Mouse (Mus musculus) limb, embryonic 15.5 days (tissue): Measurements from ENCODE around the gene Tipin. TPM values are rescaled to one million over a fixed set of nuclear protein-coding genes. Genes with fewer than 3 reads are reported as not detected.

Experiments used
- ATAC-seq: fragments of 200-750 bp; cut with Nextera tagmentation; 2 replicates; pipeline ENCODE4 v1.8.0; 2017; ENCODE audit warnings: low read depth, moderate TSS enrichment; ENCODE audit not compliant: insufficient number of reproducible peaks, low FRiP score, low TSS enrichment
- H3K27ac ChIP-seq: fragments of 300-500 bp; sonication (generic); 2 replicates; pipeline ENCODE4 v1.5.1; 2015; ENCODE audit warnings: moderate library complexity, mild to moderate bottlenecking, inconsistent platforms
- H3K27me3 ChIP-seq: fragments of 300-500 bp; sonication (generic); 2 replicates; pipeline ENCODE4 v1.6.1; 2015; ENCODE audit warnings: inconsistent platforms
- H3K36me3 ChIP-seq: fragments of 300-500 bp; sonication (generic); 2 replicates; pipeline ENCODE4 v1.6.1; 2015; ENCODE audit warnings: inconsistent platforms
- H3K4me1 ChIP-seq: fragments of 300-500 bp; sonication (generic); 2 replicates; pipeline ENCODE4 v1.6.1; 2015; ENCODE audit warnings: inconsistent platforms
- H3K4me2 ChIP-seq: fragments of 300-500 bp; sonication (generic); 2 replicates; pipeline ENCODE4 v1.6.1; 2015; ENCODE audit warnings: mild to moderate bottlenecking, inconsistent platforms
- H3K4me3 ChIP-seq: fragments of 300-500 bp; sonication (generic); 2 replicates; pipeline ENCODE4 v1.5.1; 2015; ENCODE audit warnings: mild to moderate bottlenecking, inconsistent platforms
- H3K9ac ChIP-seq: fragments of 300-500 bp; sonication (generic); 2 replicates; pipeline ENCODE4 v1.6.1; 2015; ENCODE audit warnings: inconsistent platforms
- H3K9me3 ChIP-seq: fragments of 300-500 bp; sonication (generic); 2 replicates; pipeline ENCODE4 v1.6.1; 2016; ENCODE audit warnings: inconsistent platforms
- WGBS: fragments of 180-500 bp; shearing (Covaris S2); methylation state at CpG from one replicate; pipeline ENCODE4 v1.1.7; 2015; 5-methylcytosine and 5-hydroxymethylcytosine counted together
- polyA plus RNA-seq: library from polyadenylated mRNA; unstranded; fragments of >200 nt; fragmentation: Nextera tagmentation; extraction: Ambion mirVana; gene quantifications from 2 replicates; pipeline ENCODE4 v1.2.1, GENCODE M21; 2015

The Tipin gene
- polyA plus RNA-seq, 1 experiment from 2014 or later, result 174 TPM

GRCm38 (mm10) chr9:64314696-64315095 is 33.3 kb downstream of the Tipin start:
- no peak for ATAC-seq
- H3K9ac ChIP-seq, result no peak overlapping the region
- no peak overlapping the region for H3K4me2 ChIP-seq
- WGBS, result 91% methylated on average over 6 of the region's 6 CpGs
- no peak overlapping the region for H3K4me3 ChIP-seq
- no peaks in the 10 kb centered on the region for H3K27me3 ChIP-seq
- peaks cover 54% of the 10 kb centered on the region for H3K36me3 ChIP-seq
- H3K27ac ChIP-seq, result no peak overlapping the region
- H3K4me1 ChIP-seq, result no peaks in the 10 kb centered on the region
- no peaks in the 10 kb centered on the region for H3K9me3 ChIP-seq

GRCm38 (mm10) chr9:64316986-64317385 is 35.6 kb downstream of the Tipin start:
- Histone ChIP-seq H3K27ac (no peak overlapping the region), H3K9ac (no peak overlapping the region), H3K27me3 (no peaks in the 10 kb centered on the region), H3K9me3 (no peaks in the 10 kb centered on the region), H3K4me1 (no peaks in the 10 kb centered on the region), H3K4me3 (no peak overlapping the region), H3K4me2 (no peak overlapping the region), H3K36me3 (peaks cover 65% of the 10 kb centered on the region)
- 95% methylated on average over 5 of the region's 5 CpGs for WGBS
- ATAC-seq, result no peak

GRCm38 (mm10) chr9:64323976-64324375 is 42.6 kb downstream of the Tipin start:
- no peak overlapping the region for H3K9ac ChIP-seq
- no peaks in the 10 kb centered on the region for H3K4me1 ChIP-seq
- H3K36me3 ChIP-seq, result peaks cover 75% of the 10 kb centered on the region
- H3K4me3 ChIP-seq, result no peak overlapping the region
- 93% methylated on average over 7 of the region's 7 CpGs for WGBS
- H3K27ac ChIP-seq, result no peak overlapping the region
- H3K4me2 ChIP-seq, result no peak overlapping the region
- H3K27me3 ChIP-seq, result no peaks in the 10 kb centered on the region
- H3K9me3 ChIP-seq, result no peaks in the 10 kb centered on the region
- no peak for ATAC-seq

GRCm38 (mm10) chr9:64335825-64336224 is 54.4 kb downstream of the Tipin start:
- Histone ChIP-seq H3K4me1 (peaks cover 10% of the 10 kb centered on the region; the same call in 1 of the 2 replicates), H3K36me3 (peaks cover 25% of the 10 kb centered on the region), H3K4me2 (no peak overlapping the region), H3K27ac (no peak overlapping the region), H3K27me3 (no peaks in the 10 kb centered on the region), H3K9ac (no peak overlapping the region), H3K4me3 (no peak overlapping the region), H3K9me3 (no peaks in the 10 kb centered on the region)
- ATAC-seq, result no peak
- WGBS, result 88% methylated on average over 6 of the region's 6 CpGs

GRCm38 (mm10) chr9:64339361-64339760 is 58.0 kb downstream of the Tipin start:
- Histone ChIP-seq H3K4me3 (0 out of 2 replicates have a peak overlapping the region, but pooled peaks have one; percentile 74), H3K9ac (no peak overlapping the region)
- ATAC-seq, result no peak

GRCm38 (mm10) chr9:64340351-64341253 is 59.2 kb downstream of the Tipin start:
- peak overlapping the region; percentile 99 for H3K27ac ChIP-seq
- no peaks in the 10 kb centered on the region for H3K27me3 ChIP-seq
- no peaks in the 10 kb centered on the region for H3K9me3 ChIP-seq
- peak overlapping the region; percentile 98 for H3K9ac ChIP-seq
- peaks cover 19% of the 10 kb centered on the region for H3K36me3 ChIP-seq
- WGBS, result under 1% methylated on average over 85 of the region's 85 CpGs
- H3K4me2 ChIP-seq, result peak overlapping the region; percentile 77
- peak; percentile 86 for ATAC-seq
- peaks cover 19% of the 10 kb centered on the region for H3K4me1 ChIP-seq
- peak overlapping the region; percentile 74 for H3K4me3 ChIP-seq

More at GRCm38 (mm10) chr9:64339361-64339760, 58.0 kb downstream of the Tipin start:
- no peaks in the 10 kb centered on the region for H3K27me3 ChIP-seq
- H3K27ac ChIP-seq, result no peak overlapping the region
- peaks cover 19% of the 10 kb centered on the region for H3K4me1 ChIP-seq
- WGBS, result 11% methylated on average over 8 of the region's 8 CpGs
- no peaks in the 10 kb centered on the region for H3K9me3 ChIP-seq
- H3K36me3 ChIP-seq, result peaks cover 22% of the 10 kb centered on the region
- H3K4me2 ChIP-seq, result peak overlapping the region; percentile 77

- 9% methylated on average over 16 of the region's 16 CpGs for WGBS
- H3K9ac ChIP-seq, result peak within 1 kb of the TSS; percentile 98
- H3K4me2 ChIP-seq, result peak within 1 kb of the TSS; percentile 77
- no peaks in the 10 kb centered on the region for H3K27me3 ChIP-seq
- ATAC-seq, result no peak
- H3K4me1 ChIP-seq, result peaks cover 19% of the 10 kb centered on the region
- no peaks in the 10 kb centered on the region for H3K9me3 ChIP-seq
- peak within 1 kb of the TSS; percentile 99 for H3K27ac ChIP-seq
- peak within 1 kb of the TSS; percentile 74 for H3K4me3 ChIP-seq
- H3K36me3 ChIP-seq, result peaks cover 13% of the 10 kb centered on the region
These were observed 59.8 kb downstream of the Tipin start, which contains the start of gene Dis3l for GRCm38 (mm10) chr9:64341254-64341566. Gene Dis3l (minus strand): TSS chr9:64341288.

GRCm38 (mm10) chr9:64341671-64342070 is 60.3 kb downstream of the Tipin start:
- H3K27ac ChIP-seq, result peak overlapping the region; percentile 99
- H3K36me3 ChIP-seq, result peaks cover 9% of the 10 kb centered on the region; the same call in 1 of the 2 replicates
- peaks cover 19% of the 10 kb centered on the region for H3K4me1 ChIP-seq
- no peaks in the 10 kb centered on the region for H3K27me3 ChIP-seq
- H3K9ac ChIP-seq, result no peak overlapping the region
- peak overlapping the region; percentile 77 for H3K4me2 ChIP-seq
- 36% methylated on average over 8 of the region's 8 CpGs for WGBS
- H3K9me3 ChIP-seq, result no peaks in the 10 kb centered on the region
- ATAC-seq, result no peak
- H3K4me3 ChIP-seq, result peak overlapping the region; percentile 74; the same call in 1 of the 2 replicates

- ATAC-seq, result no peak
- H3K27ac ChIP-seq, result no peak overlapping the region
- H3K27me3 ChIP-seq, result no peaks in the 10 kb centered on the region
- WGBS, result 92% methylated on average over 2 of the region's 2 CpGs
- H3K4me1 ChIP-seq, result peaks cover 19% of the 10 kb centered on the region
- H3K4me2 ChIP-seq, result no peak overlapping the region
- no peak overlapping the region for H3K9ac ChIP-seq
- no peaks in the 10 kb centered on the region for H3K36me3 ChIP-seq
- no peak overlapping the region for H3K4me3 ChIP-seq
- no peaks in the 10 kb centered on the region for H3K9me3 ChIP-seq
These were observed 62.3 kb downstream of the Tipin start for GRCm38 (mm10) chr9:64343656-64344055.

- ATAC-seq, result no peak
- H3K4me1 ChIP-seq, result peaks cover 9% of the 10 kb centered on the region
- WGBS, result 67% methylated on average over 5 of the region's 5 CpGs
These were observed 64.5 kb downstream of the Tipin start for GRCm38 (mm10) chr9:64345931-64346330.

GRCm38 (mm10) chr9:64347377-64347776 is 66.0 kb downstream of the Tipin start:
- no peaks in the 10 kb centered on the region for H3K27me3 ChIP-seq
- no peak overlapping the region for H3K4me2 ChIP-seq
- H3K4me3 ChIP-seq, result no peak overlapping the region
- peaks cover 1% of the 10 kb centered on the region; the same call in 1 of the 2 replicates for H3K4me1 ChIP-seq
- H3K36me3 ChIP-seq, result no peaks in the 10 kb centered on the region
- 0% methylated on average over 1 of the region's 1 CpGs for WGBS
- H3K27ac ChIP-seq, result no peak overlapping the region
- ATAC-seq, result no peak
- no peak overlapping the region for H3K9ac ChIP-seq
- H3K9me3 ChIP-seq, result no peaks in the 10 kb centered on the region

More at GRCm38 (mm10) chr9:64345931-64346330, 64.5 kb downstream of the Tipin start:
- Histone ChIP-seq H3K9ac (no peak overlapping the region), H3K9me3 (no peaks in the 10 kb centered on the region), H3K27me3 (no peaks in the 10 kb centered on the region), H3K27ac (no peak overlapping the region), H3K36me3 (no peaks in the 10 kb centered on the region), H3K4me2 (no peak overlapping the region), H3K4me3 (no peak overlapping the region)

GRCm38 (mm10) chr9:64349490-64349889 is 68.1 kb downstream of the Tipin start:
- ATAC-seq, result no peak
- Histone ChIP-seq H3K4me1 (no peaks in the 10 kb centered on the region), H3K9ac (no peak overlapping the region), H3K4me3 (no peak overlapping the region), H3K27ac (no peak overlapping the region), H3K36me3 (no peaks in the 10 kb centered on the region), H3K27me3 (no peaks in the 10 kb centered on the region), H3K4me2 (no peak overlapping the region), H3K9me3 (no peaks in the 10 kb centered on the region)
- WGBS, result 21% methylated on average over 5 of the region's 5 CpGs
